Mouse (Mus musculus): ENCODE data around the gene E130208F15Rik. TPM values are rescaled to one million over a fixed set of nuclear protein-coding genes. Genes with fewer than 3 reads are reported as not detected.
A peak's percentile ranks its signal among the peaks of the same experiment; 100 is the strongest.

The E130208F15Rik gene
- total and polyA plus RNA-seq, 2 experiments = 0.06 to 0.18 TPM

DNA sequence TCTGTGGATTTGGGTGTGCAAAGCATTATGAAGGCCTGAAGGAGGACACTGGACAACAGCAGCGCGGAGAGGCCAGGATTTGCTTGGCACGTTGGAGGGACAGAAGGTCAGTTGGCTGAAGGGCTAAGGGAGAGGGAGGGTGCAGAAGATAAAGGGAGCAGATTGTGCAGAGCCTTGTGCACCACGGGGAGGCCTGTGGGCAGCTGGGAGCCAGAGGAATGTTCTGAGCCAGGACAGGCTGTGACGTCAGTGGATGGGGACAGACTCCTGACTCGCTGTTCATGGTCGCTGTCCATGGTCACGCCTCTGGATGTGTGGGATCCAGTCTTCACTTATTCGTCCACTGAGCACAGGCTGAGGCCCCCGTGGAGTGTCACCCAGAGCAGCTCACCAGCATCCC lies 26.4 kb upstream of the E130208F15Rik start:
- no peak overlapping the region for H3K9ac ChIP-seq (ENCODE audit: low read depth, low read length)
- 45% methylated on average over 10 of the region's 10 CpGs for WGBS
- DNase-seq (ENCODE audit: extremely low read depth, low read depth, low spot score) = peak; percentile 20

GRCm38 (mm10) chr7:30296816-30297215 lies 24.7 kb upstream of the E130208F15Rik start:
- TF ChIP-seq CTCF (IDR thresholded peaks at IDR 0.05; ENCODE audit: low read depth, low read length) = no peak
- TF ChIP-seq POLR2A (IDR thresholded peaks at IDR 0.05; ENCODE audit: extremely low read depth, insufficient read depth, low read length) = no peak
- Histone ChIP-seq H3K79me2 (ENCODE audit: control insufficient read depth, insufficient read depth, low read length) (no peaks in the 10 kb centered on the region), H3K4me3 (ENCODE audit: insufficient read depth, low read depth, low read length) (no peak overlapping the region), H3K9ac (ENCODE audit: low read depth, low read length) (no peak overlapping the region), H3K36me3 (ENCODE audit: control insufficient read depth, insufficient read depth, low read length) (no peaks in the 10 kb centered on the region), H3K27ac (replicated peaks; ENCODE audit: insufficient read depth, low read depth, low read length) (no peak overlapping the region), H3K4me1 (ENCODE audit: control insufficient read depth, insufficient read depth, low read length) (no peaks in the 10 kb centered on the region), H3K27me3 (ENCODE audit: control insufficient read depth, insufficient read depth, low read length) (no peaks in the 10 kb centered on the region)
- 85% methylated on average over 15 of the region's 15 CpGs for WGBS
- DNase-seq (ENCODE audit: extremely low read depth, low read depth, low spot score) = no peak

More for the DNA sequence above, 26.4 kb upstream of the E130208F15Rik start:
- Histone ChIP-seq H3K27me3 (ENCODE audit: control insufficient read depth, insufficient read depth, low read length) (no peaks in the 10 kb centered on the region; the same call in none of the 2 replicates), H3K4me3 (ENCODE audit: insufficient read depth, low read depth, low read length) (no peak overlapping the region), H3K79me2 (ENCODE audit: control insufficient read depth, insufficient read depth, low read length) (no peaks in the 10 kb centered on the region), H3K36me3 (ENCODE audit: control insufficient read depth, insufficient read depth, low read length) (no peaks in the 10 kb centered on the region), H3K27ac (replicated peaks; ENCODE audit: insufficient read depth, low read depth, low read length) (no peak overlapping the region), H3K4me1 (ENCODE audit: control insufficient read depth, insufficient read depth, low read length) (no peaks in the 10 kb centered on the region)
- no peak for TF ChIP-seq POLR2A (IDR thresholded peaks at IDR 0.05; ENCODE audit: extremely low read depth, insufficient read depth, low read length)
- no peak for TF ChIP-seq CTCF (IDR thresholded peaks at IDR 0.05; ENCODE audit: low read depth, low read length)

DNA sequence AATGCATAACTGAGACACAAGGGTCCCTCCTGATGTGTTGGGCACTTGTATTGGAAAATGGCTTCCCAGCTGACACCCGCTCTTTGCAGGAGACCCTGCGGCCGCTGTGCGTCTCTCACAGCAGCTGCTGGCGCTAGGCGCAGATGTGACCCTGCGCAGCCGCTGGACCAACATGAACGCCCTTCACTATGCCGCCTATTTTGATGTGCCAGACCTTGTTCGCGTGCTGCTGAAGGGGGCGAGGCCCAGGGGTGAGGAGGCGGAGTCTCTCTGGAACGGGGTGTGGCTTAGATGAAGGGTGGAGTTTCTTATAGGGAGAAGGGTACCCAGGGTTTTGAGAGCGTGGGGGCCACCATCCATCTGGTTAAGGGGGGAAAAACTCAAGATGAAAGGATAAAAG lies 24.3 kb upstream of the E130208F15Rik start:
- no peaks in the 10 kb centered on the region for H3K79me2 ChIP-seq (ENCODE audit: control insufficient read depth, insufficient read depth, low read length)
- H3K36me3 ChIP-seq (ENCODE audit: control insufficient read depth, insufficient read depth, low read length) = no peaks in the 10 kb centered on the region
- no peaks in the 10 kb centered on the region for H3K27me3 ChIP-seq (ENCODE audit: control insufficient read depth, insufficient read depth, low read length)
- 82% methylated on average over 16 of the region's 16 CpGs for WGBS
- no peak for DNase-seq (ENCODE audit: extremely low read depth, low read depth, low spot score)
- no peak overlapping the region for H3K9ac ChIP-seq (ENCODE audit: low read depth, low read length)
- H3K4me3 ChIP-seq (ENCODE audit: insufficient read depth, low read depth, low read length) = no peak overlapping the region
- H3K27ac ChIP-seq (replicated peaks; ENCODE audit: insufficient read depth, low read depth, low read length) = no peak overlapping the region
- no peaks in the 10 kb centered on the region for H3K4me1 ChIP-seq (ENCODE audit: control insufficient read depth, insufficient read depth, low read length)
- TF ChIP-seq CTCF (IDR thresholded peaks at IDR 0.05; ENCODE audit: low read depth, low read length) (no peak), POLR2A (IDR thresholded peaks at IDR 0.05; ENCODE audit: extremely low read depth, insufficient read depth, low read length) (no peak)

- WGBS = 54% methylated on average over 3 of the region's 3 CpGs
- Histone ChIP-seq H3K79me2 (ENCODE audit: control insufficient read depth, insufficient read depth, low read length) (no peaks in the 10 kb centered on the region), H3K9ac (ENCODE audit: low read depth, low read length) (no peak overlapping the region), H3K4me1 (ENCODE audit: control insufficient read depth, insufficient read depth, low read length) (no peaks in the 10 kb centered on the region), H3K36me3 (ENCODE audit: control insufficient read depth, insufficient read depth, low read length) (no peaks in the 10 kb centered on the region), H3K4me3 (ENCODE audit: insufficient read depth, low read depth, low read length) (no peak overlapping the region), H3K27me3 (ENCODE audit: control insufficient read depth, insufficient read depth, low read length) (no peaks in the 10 kb centered on the region), H3K27ac (replicated peaks; ENCODE audit: insufficient read depth, low read depth, low read length) (no peak overlapping the region)
- no peak for TF ChIP-seq POLR2A (IDR thresholded peaks at IDR 0.05; ENCODE audit: extremely low read depth, insufficient read depth, low read length)
- peak; percentile 71 for TF ChIP-seq CTCF (IDR thresholded peaks at IDR 0.05; ENCODE audit: low read depth, low read length)
- peak; percentile 39 for DNase-seq (ENCODE audit: extremely low read depth, low read depth, low spot score)
These were observed 20.6 kb upstream of the E130208F15Rik start for GRCm38 (mm10) chr7:30300914-30301313.

DNA sequence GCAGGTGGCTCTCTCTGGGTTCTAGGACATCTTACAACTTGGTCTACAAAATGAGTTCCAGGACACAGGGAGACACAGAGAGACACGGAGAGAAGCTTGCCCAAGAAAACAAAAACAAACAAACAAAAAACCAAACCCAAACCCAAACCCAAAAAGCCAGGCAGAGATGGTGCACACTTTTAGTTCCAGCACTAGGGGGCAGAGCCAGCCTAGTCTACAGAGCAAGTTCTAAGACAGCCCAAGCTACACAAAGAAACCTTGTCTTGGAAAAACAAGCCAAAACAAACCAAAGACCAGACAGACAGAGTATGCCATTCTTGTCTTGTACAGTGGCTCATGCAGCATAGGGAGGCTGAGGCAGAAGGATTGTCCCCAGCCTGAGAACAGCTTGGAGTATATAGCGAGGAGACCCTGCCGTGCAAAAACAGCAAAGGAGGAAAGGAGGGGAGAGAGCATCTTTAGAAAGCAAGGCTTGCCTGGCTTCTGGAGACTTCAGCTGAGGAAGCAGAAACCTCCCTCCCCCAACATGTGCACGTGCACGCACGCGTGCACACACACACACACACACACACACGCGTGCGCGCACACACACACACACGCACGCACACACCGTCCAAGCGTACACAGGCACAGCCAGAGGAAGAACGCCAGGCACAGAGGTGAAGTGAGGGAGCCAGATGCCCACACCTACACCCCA lies 15.3 kb upstream of the E130208F15Rik start:
- no peak overlapping the region for H3K9ac ChIP-seq (ENCODE audit: low read depth, low read length)
- no peaks in the 10 kb centered on the region for H3K79me2 ChIP-seq (ENCODE audit: control insufficient read depth, insufficient read depth, low read length)
- DNase-seq (ENCODE audit: extremely low read depth, low read depth, low spot score) = peak; percentile 37
- H3K4me3 ChIP-seq (ENCODE audit: insufficient read depth, low read depth, low read length) = no peak overlapping the region
- H3K27me3 ChIP-seq (ENCODE audit: control insufficient read depth, insufficient read depth, low read length) = no peaks in the 10 kb centered on the region
- TF ChIP-seq CTCF (IDR thresholded peaks at IDR 0.05; ENCODE audit: low read depth, low read length) = peak; percentile 46; the same call in 1 of the 2 replicates
- TF ChIP-seq POLR2A (IDR thresholded peaks at IDR 0.05; ENCODE audit: extremely low read depth, insufficient read depth, low read length) = no peak
- no peaks in the 10 kb centered on the region for H3K36me3 ChIP-seq (ENCODE audit: control insufficient read depth, insufficient read depth, low read length)
- H3K4me1 ChIP-seq (ENCODE audit: control insufficient read depth, insufficient read depth, low read length) = peaks cover 7% of the 10 kb centered on the region; the same call in 1 of the 2 replicates
- 88% methylated on average over 16 of the region's 16 CpGs for WGBS
- H3K27ac ChIP-seq (replicated peaks; ENCODE audit: insufficient read depth, low read depth, low read length) = no peak overlapping the region

Data from liver, adult 2 months (tissue).